Mouse (Mus musculus): Measurements from ENCODE around the gene Ap5m1.

The Ap5m1 gene

DNA sequence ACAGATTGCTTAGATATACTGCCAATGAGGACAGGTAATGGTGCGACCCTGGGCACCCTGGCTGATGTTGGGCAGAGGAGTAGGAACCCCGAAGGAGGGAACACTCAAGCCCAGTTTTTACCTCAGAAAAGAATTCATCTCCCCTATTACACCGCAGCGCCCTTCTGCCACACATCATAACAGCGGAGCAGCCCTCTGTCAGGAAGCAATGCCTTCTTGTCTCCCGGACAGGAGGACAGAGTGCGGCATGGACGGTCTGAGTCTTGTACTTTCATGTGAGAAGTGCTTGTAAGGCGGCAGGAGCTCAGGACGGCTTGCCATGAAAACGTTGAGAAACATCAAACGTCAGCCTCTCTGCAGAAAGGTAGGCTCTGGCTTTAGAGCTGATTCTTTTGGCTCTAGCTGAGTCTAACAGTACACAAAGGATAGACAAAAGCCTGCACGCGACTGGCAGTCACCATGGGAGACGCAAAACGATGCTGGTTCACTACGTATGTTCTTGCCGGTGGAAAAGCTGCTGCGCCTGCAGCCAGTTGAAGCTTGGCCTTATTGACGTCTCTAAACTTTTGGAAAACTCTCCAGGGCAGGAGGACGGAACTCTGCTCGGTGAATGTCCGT lies 61.4 kb downstream of the Ap5m1 start:
- DNase-seq, result no peak

DNA sequence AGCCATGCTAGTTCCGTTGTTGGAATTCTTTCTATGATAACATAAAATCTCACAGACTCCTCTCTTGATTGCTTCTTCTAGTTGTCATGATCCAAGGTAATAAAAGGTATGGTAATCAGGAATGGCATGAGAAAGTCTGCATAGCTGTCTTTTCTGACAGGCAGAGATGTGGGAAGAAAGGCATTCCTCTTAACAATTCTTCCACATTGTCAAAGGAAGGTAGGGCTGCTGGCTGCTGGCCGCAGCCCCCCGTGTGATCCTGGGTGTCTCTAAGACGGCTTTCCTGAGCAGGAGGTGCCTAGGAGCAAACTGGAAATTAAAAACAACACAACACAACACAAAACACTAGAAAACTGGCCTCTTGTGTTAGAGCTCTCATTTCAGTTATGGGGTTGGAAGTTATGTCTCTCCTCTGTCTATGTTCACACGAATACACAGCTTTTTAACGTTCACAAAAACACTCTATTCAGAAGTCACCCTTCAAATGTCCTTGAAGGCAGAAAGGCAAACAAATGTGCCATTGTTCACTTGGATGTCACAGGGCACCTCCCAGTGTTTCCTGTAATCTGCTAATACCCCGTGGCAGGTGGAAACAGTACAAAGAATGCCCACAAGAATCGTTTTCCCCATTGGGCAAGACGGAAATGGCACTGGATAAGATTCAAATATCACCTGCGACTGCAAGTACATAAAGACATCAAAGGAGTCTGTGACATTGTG lies 62.8 kb downstream of the Ap5m1 start:
- DNase-seq, result no peak

DNA sequence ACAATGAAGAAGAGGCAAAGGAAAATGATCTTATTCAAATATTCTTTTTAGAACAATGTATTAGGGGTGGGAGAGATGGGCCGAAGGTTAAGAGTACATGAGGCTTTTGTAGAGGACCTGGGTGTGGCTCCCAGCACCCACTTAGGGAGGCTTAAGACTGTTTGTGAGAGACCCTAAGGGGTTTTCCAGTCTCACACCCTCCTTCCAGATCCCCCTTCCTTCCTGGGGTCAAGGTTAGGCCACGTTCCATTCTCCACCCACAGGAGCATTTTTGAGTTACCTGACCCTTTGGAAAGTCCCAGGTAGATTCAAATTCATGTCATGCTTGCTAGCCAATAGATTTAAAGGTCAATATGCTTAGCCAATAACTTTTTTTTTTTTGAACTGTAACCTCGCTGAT lies 66.5 kb downstream of the Ap5m1 start:
- no peak for DNase-seq

DNA sequence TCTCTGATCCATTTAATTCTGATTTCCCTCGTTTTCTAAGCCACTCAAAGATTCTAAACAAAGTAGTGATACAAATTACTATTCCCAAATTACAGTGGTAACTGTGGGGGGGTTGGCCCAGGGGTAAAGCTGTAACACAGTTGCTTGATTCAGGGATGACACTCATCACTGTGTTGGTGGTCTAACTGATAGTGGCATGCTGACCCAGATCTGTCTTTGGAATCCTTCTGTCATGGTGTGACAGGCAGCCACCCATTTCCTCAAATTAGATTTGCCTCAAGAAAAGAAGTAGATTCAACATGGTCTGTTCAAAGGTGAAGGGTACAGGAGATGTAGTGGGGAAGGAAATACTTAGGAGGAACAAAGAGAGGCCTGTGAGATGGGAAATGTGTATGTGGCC lies 72.3 kb downstream of the Ap5m1 start:
- DNase-seq, result no peak

DNA sequence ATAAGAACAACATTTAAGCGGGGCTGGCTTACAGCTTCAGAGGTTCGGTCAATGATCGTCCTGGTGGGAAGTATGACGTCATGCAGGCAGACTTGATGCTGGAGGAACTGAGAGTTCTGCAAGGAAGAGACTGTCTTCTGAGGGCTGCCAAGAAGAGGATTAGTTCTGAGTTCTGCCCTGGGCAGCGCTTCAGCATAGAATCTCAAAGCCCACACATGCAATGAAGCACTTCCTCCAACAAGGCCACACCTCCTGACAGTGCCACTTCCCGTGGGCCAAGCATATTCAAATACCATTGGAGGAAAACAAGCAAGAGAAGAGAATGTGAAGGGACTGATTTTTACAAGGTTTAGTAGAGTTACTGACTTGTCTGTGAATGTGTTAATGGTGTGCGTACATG lies 74.9 kb downstream of the Ap5m1 start:
- no peak for DNase-seq
